Mouse (Mus musculus) heart, adult 8-10 months (tissue): ENCODE measurements around the gene Lgals9. TPM values are rescaled to one million over a fixed set of nuclear protein-coding genes. Genes with fewer than 3 reads are reported as not detected.

Experiments used
- DNase-seq: peaks from one replicate; pipeline ENCODE4 v3.0.0; 2022; ENCODE audit warnings: low spot score
- total RNA-seq, 4 experiments: library from RNA; stranded (reverse); gene quantifications; 2 replicates each; pipeline ENCODE4 v1.2.4; 2022

Gene Lgals9
- 10 to 100 TPM; 15.9 to 19.3 (median 17.1) TPM for total RNA-seq

GRCm38 (mm10) chr11:78984483-78985177, at the start of gene Lgals9:
TSS of gene Lgals9 (minus strand) at chr11:78984946.
- peak; percentile 92 for DNase-seq

DNA sequence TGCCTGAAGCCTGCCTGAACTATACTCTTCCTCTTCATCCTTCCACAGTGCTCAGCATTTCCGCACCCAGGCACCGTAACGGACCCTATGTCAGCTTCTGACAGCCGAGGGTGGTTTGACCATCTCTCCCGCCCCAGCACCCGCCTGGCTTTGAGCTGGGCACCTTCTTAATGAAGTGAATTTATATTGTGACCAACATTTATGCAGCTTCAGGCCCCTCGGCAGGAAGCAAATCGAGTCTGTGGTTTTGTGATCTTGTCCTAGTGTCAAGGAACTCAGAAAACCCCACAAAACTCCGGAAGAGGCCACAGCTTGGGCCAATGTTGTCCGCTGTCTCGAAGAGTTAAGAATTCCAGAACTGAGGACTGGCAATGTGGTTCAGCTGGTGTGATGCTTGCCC, 48.9 kb upstream of the Lgals9 start:
- DNase-seq = no peak

- DNase-seq = no peak
These were observed 48.3 kb upstream of the Lgals9 start for GRCm38 (mm10) chr11:79033021-79033420.

DNA sequence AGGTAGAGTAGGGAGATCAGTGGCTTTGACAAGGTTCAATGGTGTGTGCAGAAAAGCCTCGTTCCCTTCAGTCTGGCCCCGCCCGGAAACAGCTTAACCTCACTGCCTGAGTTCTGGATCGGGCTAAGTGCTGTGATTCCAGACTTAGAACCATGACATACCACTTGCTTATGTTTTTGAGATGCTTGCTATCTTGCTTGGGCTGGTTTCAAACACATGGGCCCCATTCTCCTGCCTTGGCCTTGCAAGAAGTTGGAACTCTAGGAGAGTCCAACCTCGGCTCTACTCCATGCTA, 46.7 kb upstream of the Lgals9 start:
- DNase-seq = no peak

DNA sequence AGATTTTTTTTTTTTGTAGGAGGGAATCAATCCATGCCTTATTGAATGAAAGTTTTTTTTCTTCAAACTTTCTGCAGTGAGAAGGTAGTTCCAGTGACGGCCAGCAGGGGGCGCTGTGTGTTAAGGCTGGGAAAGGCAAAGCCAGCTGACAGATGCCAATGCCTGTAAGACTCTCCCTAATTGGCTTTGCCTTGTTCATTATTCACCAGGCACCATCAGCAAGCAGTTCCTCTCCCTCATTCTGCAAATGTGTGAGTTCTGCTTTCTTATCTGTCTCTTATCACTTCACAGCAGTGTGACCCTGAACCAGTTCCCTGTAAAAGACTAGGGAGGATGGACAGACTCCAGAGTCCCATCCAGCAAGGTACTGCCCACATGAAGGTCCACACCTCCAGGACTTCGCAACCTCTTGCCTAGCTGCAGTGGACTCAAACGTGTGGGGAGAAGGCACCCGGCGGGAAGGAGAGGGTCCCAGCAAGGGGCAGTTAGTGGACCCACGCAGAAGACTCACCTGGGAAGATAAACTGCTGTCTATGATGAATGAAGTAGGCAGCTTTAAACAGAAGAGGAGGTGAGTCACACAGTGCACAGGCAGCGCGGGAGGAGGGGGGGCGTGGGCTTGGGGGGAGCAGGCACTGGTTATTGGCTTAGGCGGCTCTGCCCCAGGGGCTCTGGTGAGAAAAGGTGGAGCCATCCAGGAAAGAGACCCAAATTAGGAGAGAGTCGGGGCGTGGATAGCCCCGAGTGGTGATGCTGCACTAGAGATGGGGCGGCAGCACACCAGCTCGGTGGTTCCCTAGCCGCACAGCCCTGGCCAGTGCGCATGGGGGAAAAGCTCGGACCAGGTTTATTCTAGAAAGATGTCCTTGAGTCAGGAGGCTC, 46.1 kb upstream of the Lgals9 start:
- DNase-seq = peak; percentile 88

- no peak for DNase-seq
These were observed 39.0 kb upstream of the Lgals9 start for GRCm38 (mm10) chr11:79023751-79024150.

DNA sequence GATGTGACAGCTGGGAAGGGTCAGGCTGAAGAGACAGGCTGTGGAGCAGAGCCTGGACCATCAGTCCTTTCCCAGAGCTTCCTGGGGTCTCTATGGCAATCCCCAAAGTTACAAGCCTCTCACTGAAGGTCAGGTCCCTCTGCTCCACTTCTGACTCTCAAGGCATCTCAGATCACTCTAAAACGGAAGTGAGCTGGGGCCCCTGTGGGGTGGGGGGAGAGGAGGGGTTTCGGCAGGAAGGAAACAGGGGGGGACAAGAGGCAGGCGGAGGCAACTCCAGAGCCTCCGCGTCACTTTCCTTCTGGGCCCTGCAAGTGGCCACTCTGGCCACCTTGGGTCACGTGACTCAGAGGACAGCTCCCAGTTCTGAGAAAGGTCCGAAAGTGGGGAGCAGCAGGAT, 38.6 kb upstream of the Lgals9 start:
- DNase-seq = no peak

GRCm38 (mm10) chr11:79022836-79023235, 38.1 kb upstream of the Lgals9 start:
- DNase-seq = no peak

DNA sequence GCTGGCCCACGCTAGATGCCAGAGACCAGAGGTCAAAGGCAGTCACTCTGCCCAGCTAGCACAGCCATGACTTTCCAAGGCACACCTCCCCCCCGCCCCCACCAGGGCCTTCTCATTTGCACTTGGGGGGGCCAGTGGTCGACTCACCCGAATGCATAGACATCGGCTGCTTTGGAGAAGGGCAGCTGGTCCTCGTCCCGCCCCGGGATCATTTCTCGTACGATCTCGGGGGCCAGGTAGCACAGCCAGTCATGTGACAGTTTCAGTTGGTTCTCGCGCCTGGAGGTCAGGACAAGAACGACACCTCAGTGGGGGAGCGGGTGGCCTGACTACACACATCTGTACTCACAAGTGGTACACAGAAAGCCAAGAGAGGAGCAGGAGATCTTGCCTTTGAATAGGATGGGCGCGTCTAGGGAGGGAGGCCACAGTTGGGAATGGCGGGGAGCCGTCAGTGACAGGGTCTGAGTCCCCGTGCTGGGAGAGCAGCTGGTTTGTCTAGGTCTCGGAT, 35.8 kb upstream of the Lgals9 start:
- DNase-seq = no peak

- peak; percentile 50 for DNase-seq
These were observed 35.2 kb upstream of the Lgals9 start for GRCm38 (mm10) chr11:79019839-79020534.

GRCm38 (mm10) chr11:79018954-79019704, 34.4 kb upstream of the Lgals9 start:
- DNase-seq = peak; percentile 79

DNA sequence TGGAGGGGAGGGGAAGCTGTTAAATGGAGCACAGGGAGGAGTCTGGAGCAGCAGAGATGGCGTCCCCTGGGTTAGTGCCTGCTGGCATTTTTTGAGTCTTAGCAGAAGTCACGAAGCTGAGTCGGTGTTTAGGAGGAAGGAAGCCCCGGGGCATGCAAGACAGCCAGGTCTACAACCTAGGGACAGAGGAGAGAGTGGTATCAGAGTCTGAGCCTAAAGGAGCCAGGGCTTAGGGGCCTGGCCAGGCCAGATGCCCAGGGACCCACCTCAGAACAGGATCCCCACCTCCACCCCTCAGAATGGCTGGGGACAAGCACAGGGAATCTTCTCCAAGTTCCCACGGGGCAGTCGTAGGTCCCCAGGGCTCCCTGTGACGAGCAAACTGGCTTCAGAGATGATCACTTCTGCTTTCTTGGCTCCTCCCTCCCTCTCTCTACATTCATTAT, 32.4 kb upstream of the Lgals9 start:
- DNase-seq = no peak

- DNase-seq = no peak
These were observed 31.5 kb upstream of the Lgals9 start for GRCm38 (mm10) chr11:79016236-79016635.

DNA sequence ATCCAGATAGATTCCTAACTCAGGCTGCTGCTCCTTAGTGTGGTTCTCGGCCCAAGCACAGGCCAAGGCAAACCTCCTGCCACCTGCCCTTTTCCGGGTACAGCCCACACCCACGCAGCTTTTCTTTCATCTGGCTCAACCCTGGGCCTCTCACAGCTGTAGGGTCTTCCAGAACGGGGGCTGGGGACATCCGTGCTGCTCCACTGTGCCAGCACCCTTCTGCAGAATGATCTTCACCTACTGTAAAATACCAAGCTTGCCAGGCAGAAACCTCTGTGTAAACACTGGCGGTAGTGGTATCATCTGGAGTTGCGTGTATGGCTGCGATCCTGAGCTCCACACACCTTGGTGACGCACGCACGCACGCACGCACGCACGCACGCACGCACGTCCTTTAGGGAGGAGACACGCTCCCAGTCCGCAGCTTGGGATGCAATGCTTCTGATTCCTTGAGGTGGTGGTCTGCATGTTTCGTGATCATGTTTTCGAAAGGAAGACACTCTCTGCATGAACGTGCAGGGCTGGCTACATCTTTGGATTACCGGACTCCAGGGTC, 31.0 kb upstream of the Lgals9 start:
- DNase-seq = no peak

DNA sequence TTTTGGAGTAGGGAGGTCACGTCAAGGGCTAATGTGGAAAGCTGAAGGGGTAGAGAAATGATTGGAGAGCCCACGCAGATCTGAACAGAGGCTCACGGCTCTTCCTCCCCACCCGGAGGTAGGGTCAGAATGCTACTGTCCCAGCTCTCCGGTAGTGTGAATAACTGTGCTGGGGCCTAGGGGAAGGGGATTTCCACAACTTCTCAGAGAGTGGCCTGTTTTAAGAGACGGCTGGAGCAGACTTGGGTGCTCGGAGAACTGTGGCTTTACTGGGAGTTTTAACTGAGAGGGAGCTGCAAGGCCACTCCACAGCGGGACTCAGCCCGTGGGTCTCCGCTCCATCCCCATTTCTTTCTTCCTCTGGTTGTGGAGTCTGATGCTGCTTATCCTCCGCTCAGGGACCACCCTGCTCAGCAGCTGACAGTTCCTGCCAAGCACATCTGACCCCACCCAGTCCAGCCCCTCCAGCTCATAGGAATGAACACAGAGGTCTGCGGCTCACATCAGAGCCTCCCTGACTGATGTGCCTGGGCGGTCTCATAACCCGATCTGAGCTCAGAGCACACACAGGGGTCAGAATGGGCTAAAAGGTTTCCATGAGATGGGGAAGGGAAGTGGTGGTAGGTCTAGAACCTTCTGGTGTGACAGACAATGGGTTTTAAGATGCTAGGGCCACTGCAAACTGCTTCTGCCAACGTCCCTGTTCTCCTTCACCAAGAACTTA, 30.0 kb upstream of the Lgals9 start:
- no peak for DNase-seq

DNA sequence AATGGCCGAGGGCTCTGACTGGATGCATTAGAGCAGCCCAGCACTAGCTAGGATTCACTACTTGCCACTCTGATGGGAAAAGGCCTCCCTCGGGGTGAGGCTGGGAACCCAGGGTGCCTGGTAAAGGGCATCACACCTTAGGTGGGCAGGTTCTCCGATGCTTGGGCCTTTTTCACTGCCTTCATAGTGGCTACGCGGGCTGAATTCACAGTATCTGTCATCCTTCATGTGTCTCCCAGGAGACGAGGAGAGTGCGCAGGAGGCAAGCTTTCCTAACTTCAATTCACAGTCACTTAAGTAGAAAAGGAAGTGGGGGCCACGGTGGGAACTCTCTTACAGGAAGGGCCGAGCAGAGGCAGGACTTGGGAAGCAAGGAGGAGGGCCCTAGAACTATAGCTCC, 29.1 kb upstream of the Lgals9 start:
- no peak for DNase-seq

DNA sequence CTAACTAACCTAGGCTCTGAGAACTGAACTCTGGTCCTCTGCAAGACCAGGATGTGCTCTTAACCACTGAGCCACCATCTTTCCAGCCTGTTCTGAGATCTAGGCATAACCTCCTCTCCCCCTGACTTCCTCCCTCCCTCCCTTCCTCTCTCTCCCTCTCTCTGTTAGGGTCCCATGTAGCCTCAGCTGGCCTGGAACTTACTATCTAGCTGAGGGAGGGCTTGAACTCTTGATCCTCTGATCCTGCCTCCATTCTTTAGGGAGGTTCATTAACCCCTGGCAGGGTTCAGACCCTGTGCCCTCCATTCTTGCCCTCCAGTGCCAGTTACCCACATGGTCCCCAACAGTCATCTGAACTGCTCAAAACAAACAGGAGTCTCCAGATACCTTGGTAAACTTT, 28.3 kb upstream of the Lgals9 start:
- no peak for DNase-seq

DNA sequence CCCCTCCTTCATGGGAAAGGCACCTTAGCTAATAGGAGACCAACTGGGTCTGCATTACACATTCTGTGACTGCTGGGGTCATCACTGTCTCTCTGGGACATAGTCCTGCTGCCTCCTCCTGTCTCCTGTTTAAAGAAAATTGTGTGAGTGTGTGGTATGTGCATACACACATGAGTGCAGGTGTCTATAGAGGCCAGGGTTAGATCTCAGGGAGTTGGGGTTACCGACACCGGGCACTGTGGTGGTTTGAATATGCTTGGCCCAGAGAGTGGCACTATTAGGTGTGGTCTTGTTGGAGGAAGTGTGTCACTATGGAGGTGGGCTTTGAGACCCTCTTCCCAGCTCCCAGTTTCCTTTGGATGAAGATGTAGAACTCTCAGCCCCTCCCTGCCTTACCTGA, 27.8 kb upstream of the Lgals9 start:
- DNase-seq = no peak

DNA sequence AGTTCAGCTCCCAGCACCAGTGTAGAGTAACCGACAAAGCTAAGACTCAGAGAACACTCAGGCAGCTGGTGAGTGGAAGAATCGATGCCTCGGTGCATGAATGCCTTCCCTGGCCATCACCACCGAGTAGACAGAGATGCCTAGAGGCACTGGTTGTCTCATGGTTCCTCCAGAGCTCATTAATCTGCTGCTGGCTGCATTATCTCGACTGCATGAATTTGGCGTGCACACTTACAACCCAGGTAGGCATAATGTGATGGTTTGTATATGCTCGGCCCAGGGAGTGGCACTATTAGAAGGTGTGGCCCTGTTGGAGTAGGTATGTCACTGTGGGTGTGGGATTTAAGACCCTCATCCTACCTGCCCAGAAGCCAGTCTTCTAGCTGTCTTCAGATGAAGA, 24.1 kb upstream of the Lgals9 start:
- DNase-seq = no peak

GRCm38 (mm10) chr11:79008007-79008775, 23.4 kb upstream of the Lgals9 start:
- no peak for DNase-seq
